ENCODE assay signal across 9 mouse cellular contexts in the genomic region with DNA sequence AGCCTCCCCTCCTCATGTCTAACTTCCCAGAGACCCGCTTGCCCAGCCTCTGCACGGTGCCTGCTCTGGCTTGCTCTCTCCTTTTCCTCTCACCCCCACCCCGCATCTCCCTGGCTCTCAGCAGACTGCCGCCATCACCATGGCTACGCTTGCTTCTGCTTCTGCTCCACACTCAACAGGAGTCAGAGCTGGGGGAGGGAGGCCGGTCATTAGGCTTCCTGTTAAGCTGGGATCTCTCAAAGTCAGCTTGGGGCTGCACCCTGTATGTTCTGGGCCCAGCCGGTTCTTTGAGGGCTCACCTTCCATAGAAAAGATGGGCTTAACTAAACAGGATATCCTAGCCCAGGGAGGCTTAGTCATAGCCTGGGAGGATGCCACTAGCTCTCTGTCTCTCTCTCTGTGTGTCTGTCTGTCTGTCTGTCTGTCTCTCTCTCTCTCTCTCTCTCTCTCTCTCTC.
DNase-seq lines count a peak whose midpoint lies in the region; ATAC-seq lines count a peak whose summit lies in the region.
"Had no signal": no experiment of that assay in that cellular context is flagged by ENCODE, and none has a peak within 500 bp of the region (broad histone marks: within the 10 kb centered on the region; RNA-seq: fewer than 3 reads in every experiment).

No protein-coding gene starts in this region.

- H3K4me2 ChIP-seq in forebrain, embryonic 16.5 days (ENCODE audit: low read length), result 0 out of 2 replicates have a peak overlapping the region, but pooled peaks have one; percentile 2
- 0 out of 2 replicates have a peak overlapping the region, but pooled peaks have one; percentile 3 for H3K4me2 ChIP-seq in intestine, embryonic 16.5 days (ENCODE audit: low read depth, low read length)
- H3K4me2 ChIP-seq in limb, embryonic 11.5 days (ENCODE audit: low read depth, severe bottlenecking), result 0 out of 2 replicates have a peak overlapping the region, but pooled peaks have one; percentile 16
- peak overlapping the region; percentile 42 for H3K4me2 ChIP-seq in midbrain, embryonic 16.5 days (ENCODE audit: low read length)

- no peaks in the 10 kb centered on the region for H3K9me3 ChIP-seq in forebrain, embryonic 16.5 days (ENCODE audit: control insufficient read depth, low read length)
- no peaks in the 10 kb centered on the region for H3K9me3 ChIP-seq in intestine, embryonic 16.5 days (ENCODE audit: control insufficient read depth, low read length)
- no peaks in the 10 kb centered on the region for H3K9me3 ChIP-seq in limb, embryonic 11.5 days (ENCODE audit: control insufficient read depth, low read length)
- H3K9me3 ChIP-seq in midbrain, embryonic 16.5 days (replicated peaks; ENCODE audit: control insufficient read depth, low read length, poor library complexity, severe bottlenecking), result no peaks in the 10 kb centered on the region

- whole genome bisulfite sequencing in forebrain, embryonic 16.5 days, result 4% methylated on average over 7 of the region's 7 CpGs
- 19% methylated on average over 7 of the region's 7 CpGs for WGBS in intestine, embryonic 16.5 days
- WGBS in limb, embryonic 11.5 days, result 4% methylated on average over 7 of the region's 7 CpGs
- under 1% methylated on average over 7 of the region's 7 CpGs for WGBS in midbrain, embryonic 16.5 days

- H3K36me3 ChIP-seq in forebrain, embryonic 16.5 days (ENCODE audit: control insufficient read depth, insufficient read depth), result no peaks in the 10 kb centered on the region
- no peaks in the 10 kb centered on the region for H3K36me3 ChIP-seq in intestine, embryonic 16.5 days (ENCODE audit: control insufficient read depth, insufficient read depth, low read length)
- H3K36me3 ChIP-seq in limb, embryonic 11.5 days (ENCODE audit: control insufficient read depth, insufficient read depth, low read length), result no peaks in the 10 kb centered on the region
- H3K36me3 ChIP-seq in midbrain, embryonic 16.5 days (ENCODE audit: control insufficient read depth, insufficient read depth, low read length), result no peaks in the 10 kb centered on the region

- no peak overlapping the region for H3K4me3 ChIP-seq in forebrain, embryonic 16.5 days (replicated peaks; ENCODE audit: low read length)
- H3K4me3 ChIP-seq in intestine, embryonic 16.5 days (ENCODE audit: low read length), result no peak overlapping the region
- H3K4me3 ChIP-seq in limb, embryonic 11.5 days (ENCODE audit: low read depth, low read length), result no peak overlapping the region
- no peak overlapping the region for H3K4me3 ChIP-seq in midbrain, embryonic 16.5 days (ENCODE audit: low read depth, low read length)
- H3K4me3 ChIP-seq: heart, adult 2 months had no signal

- peaks cover 12% of the 10 kb centered on the region for H3K4me1 ChIP-seq in forebrain, embryonic 16.5 days (replicated peaks; ENCODE audit: control insufficient read depth, insufficient read depth, low read length)
- peaks cover 41% of the 10 kb centered on the region for H3K4me1 ChIP-seq in intestine, embryonic 16.5 days (ENCODE audit: control insufficient read depth, insufficient read depth, low read length)
- peaks cover 19% of the 10 kb centered on the region for H3K4me1 ChIP-seq in limb, embryonic 11.5 days (ENCODE audit: control insufficient read depth, insufficient read depth, low read length)
- peaks cover 19% of the 10 kb centered on the region for H3K4me1 ChIP-seq in midbrain, embryonic 16.5 days (ENCODE audit: control insufficient read depth, insufficient read depth, low read length)

- no peak overlapping the region; the same call in 1 of the 2 replicates for H3K9ac ChIP-seq in forebrain, embryonic 16.5 days (replicated peaks; ENCODE audit: low read depth, low read length)
- H3K9ac ChIP-seq in intestine, embryonic 16.5 days (ENCODE audit: low read depth, low read length), result 0 out of 2 replicates have a peak overlapping the region, but pooled peaks have one; percentile 11
- H3K9ac ChIP-seq in limb, embryonic 11.5 days (ENCODE audit: low read length), result no peak overlapping the region; the same call in 1 of the 2 replicates
- H3K9ac ChIP-seq in midbrain, embryonic 16.5 days (ENCODE audit: low read depth, low read length), result peak overlapping the region; percentile 44

- peak; percentile 25 for DNase-seq in MEL-GATA-1-ER (ENCODE audit: extremely low read depth, low read depth)
- peak; percentile 60 for DNase-seq in brain, embryonic 18.5 days (ENCODE audit: low read depth, low spot score)
- DNase-seq in limb, embryonic 11.5 days (ENCODE audit: low spot score), result peak; percentile 78
- DNase-seq in yolk sac, embryonic 10.5 days (ENCODE audit: low spot score), result peak; percentile 73
- no peak for DNase-seq in adrenal gland, adult 8-10 months

- no peak overlapping the region for H3K27ac ChIP-seq in forebrain, embryonic 16.5 days (ENCODE audit: low read length)
- peak overlapping the region; percentile 96 for H3K27ac ChIP-seq in intestine, embryonic 16.5 days (ENCODE audit: low read length)
- no peak overlapping the region for H3K27ac ChIP-seq in limb, embryonic 11.5 days (replicated peaks; ENCODE audit: low read depth, low read length)
- peak overlapping the region; percentile 77 for H3K27ac ChIP-seq in midbrain, embryonic 16.5 days (ENCODE audit: low read length)
- H3K27ac ChIP-seq: heart, adult 2 months had no signal

- peak; percentile 97 for ATAC-seq in forebrain, embryonic 16.5 days
- peak; percentile 16; the same call in 1 of the 2 replicates for ATAC-seq in intestine, embryonic 16.5 days
- ATAC-seq in limb, embryonic 11.5 days (ENCODE audit: insufficient number of reproducible peaks, low FRiP score, low TSS enrichment, low read depth), result peak; percentile 90
- peak; percentile 97 for ATAC-seq in midbrain, embryonic 16.5 days

- H3K27me3 ChIP-seq in forebrain, embryonic 16.5 days (replicated peaks; ENCODE audit: control insufficient read depth, insufficient read depth, low read length), result no peaks in the 10 kb centered on the region
- no peaks in the 10 kb centered on the region for H3K27me3 ChIP-seq in intestine, embryonic 16.5 days (replicated peaks; ENCODE audit: control insufficient read depth, insufficient read depth, low read length)
- H3K27me3 ChIP-seq in limb, embryonic 11.5 days (ENCODE audit: control insufficient read depth, insufficient read depth, low read length), result no peaks in the 10 kb centered on the region
- no peaks in the 10 kb centered on the region for H3K27me3 ChIP-seq in midbrain, embryonic 16.5 days (ENCODE audit: control insufficient read depth, insufficient read depth, low read depth, low read length)

Comparison
In these comparisons a context has a peak if more than half of its experiments do, and no peak if none do; other contexts are left out.
1. ATAC-seq: peak in every context shown above with its lines; median percentile 97 in forebrain, embryonic 16.5 days; 97 in midbrain, embryonic 16.5 days; 90 in limb, embryonic 11.5 days; 16 in intestine, embryonic 16.5 days.
2. H3K27ac ChIP-seq: peak in intestine, embryonic 16.5 days (single experiment) and midbrain, embryonic 16.5 days (single experiment); none in forebrain, embryonic 16.5 days (single experiment) and limb, embryonic 11.5 days (single experiment).
3. H3K9ac ChIP-seq: peak in intestine, embryonic 16.5 days (single experiment) and midbrain, embryonic 16.5 days (single experiment); none in forebrain, embryonic 16.5 days (single experiment) and limb, embryonic 11.5 days (single experiment).
4. Peak in every context shown above with its lines, with median percentiles within 50 percentile points of each other: H3K4me2 ChIP-seq.